Mouse (Mus musculus) G1E (cell line): Measurements from ENCODE around the gene Fmnl2.

ENCODE experiments used
- CTCF ChIP-seq: IDR thresholded peaks from 2 replicates; pipeline ENCODE4 v1.5.1; 2012; ENCODE audit warnings: low read depth, low read length, inconsistent platforms, mixed read lengths
- GATA1 ChIP-seq: IDR thresholded peaks from 2 replicates; pipeline ENCODE4 v1.6.1; 2012; ENCODE audit warnings: borderline replicate concordance, low read length, inconsistent platforms, mixed read lengths

DNA sequence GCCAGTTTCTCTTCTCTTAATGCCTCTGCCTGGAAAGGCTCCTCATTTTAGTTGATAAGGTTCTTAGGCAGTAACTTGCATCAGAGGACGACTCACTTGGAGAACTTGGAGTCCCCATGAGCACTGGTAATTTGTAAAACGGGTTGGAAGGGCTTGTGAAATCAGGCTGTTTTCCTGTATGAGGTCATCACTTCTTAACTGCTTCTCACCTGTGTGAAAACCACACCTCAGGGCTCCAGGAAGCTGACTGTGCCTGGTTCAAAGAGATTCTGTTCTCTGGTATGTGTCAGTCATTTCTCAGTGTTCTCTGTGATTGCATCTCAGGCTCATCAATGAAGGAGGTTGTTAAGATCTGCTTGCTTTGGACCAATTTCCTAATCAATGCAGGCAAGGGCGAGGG lies 27.4 kb downstream of the Fmnl2 start:
- no peak for TF ChIP-seq CTCF
- TF ChIP-seq GATA1, result no peak
